Mouse (Mus musculus): Measurements from ENCODE around the gene Gpr83. TPM values are rescaled to one million over a fixed set of nuclear protein-coding genes. Genes with fewer than 3 reads are reported as not detected.

Gpr83 gene
- not detected in 2 replicates for polyA plus RNA-seq (2016; fragmentation: Nextera tagmentation; extraction: Ambion mirVana)

DNA sequence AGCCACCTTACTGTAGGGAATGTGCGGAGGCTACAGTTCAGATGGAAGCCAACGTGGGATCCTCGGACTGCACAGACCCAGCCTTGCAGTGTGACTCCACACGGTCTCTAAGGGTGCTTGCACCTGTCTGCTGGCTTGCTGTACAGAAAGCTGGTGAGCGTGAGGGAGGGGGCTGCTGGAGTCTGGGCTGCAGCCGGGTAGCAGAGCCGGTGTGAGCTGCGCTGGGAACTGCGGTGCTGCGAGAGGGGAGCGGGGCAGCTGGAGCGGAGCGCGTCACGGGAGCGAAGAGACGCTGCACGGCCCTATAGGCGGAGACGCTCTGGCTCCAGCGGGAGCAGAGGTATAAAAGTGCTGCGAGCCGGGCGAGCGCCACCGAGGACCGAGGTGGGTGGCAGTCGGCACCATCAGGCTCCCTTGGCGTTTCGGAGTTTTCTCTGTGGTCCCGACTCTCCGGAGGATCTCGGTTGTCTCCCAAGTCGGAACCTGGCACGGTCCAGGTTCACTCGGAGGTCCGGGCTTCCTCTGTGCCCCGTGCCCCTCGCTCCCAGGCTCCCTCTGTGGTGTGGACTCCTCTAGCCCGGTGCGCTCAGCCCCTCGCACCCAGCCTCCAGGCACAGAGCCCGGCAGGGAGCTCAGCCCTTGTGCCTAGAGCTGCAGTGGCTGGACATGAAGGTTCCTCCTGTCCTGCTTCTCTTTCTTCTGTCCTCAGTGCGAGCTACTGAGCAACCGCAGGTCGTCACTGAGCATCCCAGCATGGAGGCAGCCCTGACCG is at the start of gene Gpr83:
Gene Gpr83 (plus strand): TSS at position 343 of the 772 bp plus-strand sequence.
- H3K36me3 ChIP-seq = no peaks in the 10 kb centered on the region
- peaks cover 86% of the 10 kb centered on the region for H3K27me3 ChIP-seq (ENCODE audit: insufficient read depth, poor library complexity, severe bottlenecking)
- no peaks in the 10 kb centered on the region for H3K9me3 ChIP-seq
- WGBS = 3% methylated on average over 47 of the region's 47 CpGs
- peaks cover 3% of the 10 kb centered on the region; the same call in 1 of the 2 replicates for H3K4me1 ChIP-seq
- H3K27ac ChIP-seq = no peak within 1 kb of the TSS
- H3K4me3 ChIP-seq = peak within 1 kb of the TSS; percentile 60
- DNase-seq (ENCODE audit: low spot score) = peak; percentile 78

DNA sequence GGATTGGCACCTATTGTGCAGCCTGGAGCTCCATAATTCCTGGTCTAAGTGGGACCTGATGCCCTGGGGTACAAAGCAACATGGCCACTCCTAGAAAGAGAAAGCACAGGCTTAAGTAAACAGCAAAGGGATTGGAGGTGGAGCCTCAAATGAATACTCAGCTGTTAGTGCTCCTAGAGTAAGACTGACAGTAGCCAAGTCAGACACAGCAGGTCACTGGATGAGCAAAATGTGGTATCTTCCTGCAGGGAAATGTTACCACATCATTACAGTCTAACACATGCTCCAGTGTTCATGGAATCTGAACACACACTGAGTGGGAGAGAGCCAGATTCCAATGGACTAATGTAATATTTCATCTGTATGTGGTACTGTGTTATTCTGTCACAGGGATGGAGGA is 38.6 kb upstream of the Gpr83 start:
- Histone ChIP-seq H3K27me3 (ENCODE audit: insufficient read depth, poor library complexity, severe bottlenecking) (no peaks in the 10 kb centered on the region), H3K27ac (no peak overlapping the region), H3K4me1 (no peaks in the 10 kb centered on the region), H3K4me3 (no peak overlapping the region), H3K9me3 (no peaks in the 10 kb centered on the region), H3K36me3 (peaks cover 64% of the 10 kb centered on the region)
- DNase-seq (ENCODE audit: low spot score) = no peak

DNA sequence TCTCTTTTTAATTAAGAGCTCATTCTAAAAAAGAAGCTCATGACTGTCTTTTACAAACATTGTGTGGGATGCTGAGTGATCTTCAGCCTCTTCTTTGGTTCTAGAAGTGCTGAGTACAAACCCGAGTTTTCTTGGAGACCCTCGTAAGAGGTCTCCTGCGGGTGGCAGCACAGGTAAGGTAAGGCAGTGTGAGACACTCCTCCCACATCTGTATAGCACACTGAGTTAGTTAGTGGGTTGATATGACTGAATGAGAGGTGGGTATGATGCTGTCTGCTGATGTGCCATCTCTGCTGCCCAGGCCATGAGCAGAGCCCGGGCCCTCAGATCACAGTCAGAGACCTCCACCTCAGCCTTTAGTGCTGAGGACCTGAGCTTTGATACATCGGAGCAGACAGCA is 35.2 kb upstream of the Gpr83 start:
- WGBS = 85% methylated on average over 5 of the region's 5 CpGs
- Histone ChIP-seq H3K36me3 (peaks cover 55% of the 10 kb centered on the region), H3K9me3 (no peaks in the 10 kb centered on the region), H3K4me1 (no peaks in the 10 kb centered on the region), H3K27ac (no peak overlapping the region), H3K4me3 (no peak overlapping the region), H3K27me3 (ENCODE audit: insufficient read depth, poor library complexity, severe bottlenecking) (no peaks in the 10 kb centered on the region)
- DNase-seq (ENCODE audit: low spot score) = no peak

DNA sequence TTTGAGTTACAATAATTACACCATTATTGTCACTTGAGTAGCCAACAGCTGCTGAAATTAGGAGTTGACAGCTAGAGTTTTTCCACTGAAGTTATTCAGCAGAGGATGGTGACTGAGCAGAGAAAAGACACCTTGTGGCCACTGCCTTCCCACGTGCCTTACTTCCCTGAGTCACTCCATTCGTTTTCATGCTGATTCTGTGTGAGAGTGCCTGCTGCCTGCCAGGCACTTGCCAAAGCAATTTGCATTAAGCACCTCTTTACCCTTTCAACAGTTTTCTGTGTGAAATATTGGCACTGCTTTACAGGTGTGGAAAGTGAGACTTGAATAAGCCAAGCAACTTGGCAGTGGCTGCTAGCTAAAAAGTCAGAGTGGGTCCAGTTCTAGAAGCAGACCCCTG is 32.1 kb upstream of the Gpr83 start:
- no peaks in the 10 kb centered on the region for H3K4me1 ChIP-seq
- H3K36me3 ChIP-seq = peaks cover 65% of the 10 kb centered on the region
- no peak overlapping the region for H3K27ac ChIP-seq
- no peak overlapping the region for H3K4me3 ChIP-seq
- no peak for DNase-seq (ENCODE audit: low spot score)
- no peaks in the 10 kb centered on the region for H3K9me3 ChIP-seq
- H3K27me3 ChIP-seq (ENCODE audit: insufficient read depth, poor library complexity, severe bottlenecking) = no peaks in the 10 kb centered on the region
- 69% methylated on average over 2 of the region's 2 CpGs for WGBS

DNA sequence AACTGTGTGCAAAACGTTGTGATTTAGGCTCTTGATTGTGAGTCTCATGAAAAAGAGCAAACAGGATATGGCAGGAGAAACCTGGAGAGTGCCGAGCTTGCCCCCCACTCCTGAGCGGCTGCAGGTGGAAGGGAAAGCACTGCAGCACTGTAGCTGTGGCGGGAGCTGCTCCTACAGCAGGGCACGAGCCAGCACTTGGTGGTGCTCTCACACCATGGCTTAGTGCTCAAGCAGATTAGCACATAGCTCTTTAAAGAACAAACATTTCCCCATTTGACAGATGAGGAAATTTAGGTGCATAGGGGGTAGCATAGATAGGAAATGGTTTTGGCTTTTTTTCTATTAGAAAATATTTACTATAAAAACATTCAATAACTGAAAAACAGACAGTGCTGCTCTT is 28.0 kb upstream of the Gpr83 start:
- no peaks in the 10 kb centered on the region for H3K27me3 ChIP-seq (ENCODE audit: insufficient read depth, poor library complexity, severe bottlenecking)
- 75% methylated on average over 5 of the region's 5 CpGs for WGBS
- H3K9me3 ChIP-seq = no peaks in the 10 kb centered on the region
- DNase-seq (ENCODE audit: low spot score) = no peak
- peaks cover 77% of the 10 kb centered on the region for H3K36me3 ChIP-seq
- no peaks in the 10 kb centered on the region for H3K4me1 ChIP-seq
- no peak overlapping the region for H3K27ac ChIP-seq
- no peak overlapping the region for H3K4me3 ChIP-seq

DNA sequence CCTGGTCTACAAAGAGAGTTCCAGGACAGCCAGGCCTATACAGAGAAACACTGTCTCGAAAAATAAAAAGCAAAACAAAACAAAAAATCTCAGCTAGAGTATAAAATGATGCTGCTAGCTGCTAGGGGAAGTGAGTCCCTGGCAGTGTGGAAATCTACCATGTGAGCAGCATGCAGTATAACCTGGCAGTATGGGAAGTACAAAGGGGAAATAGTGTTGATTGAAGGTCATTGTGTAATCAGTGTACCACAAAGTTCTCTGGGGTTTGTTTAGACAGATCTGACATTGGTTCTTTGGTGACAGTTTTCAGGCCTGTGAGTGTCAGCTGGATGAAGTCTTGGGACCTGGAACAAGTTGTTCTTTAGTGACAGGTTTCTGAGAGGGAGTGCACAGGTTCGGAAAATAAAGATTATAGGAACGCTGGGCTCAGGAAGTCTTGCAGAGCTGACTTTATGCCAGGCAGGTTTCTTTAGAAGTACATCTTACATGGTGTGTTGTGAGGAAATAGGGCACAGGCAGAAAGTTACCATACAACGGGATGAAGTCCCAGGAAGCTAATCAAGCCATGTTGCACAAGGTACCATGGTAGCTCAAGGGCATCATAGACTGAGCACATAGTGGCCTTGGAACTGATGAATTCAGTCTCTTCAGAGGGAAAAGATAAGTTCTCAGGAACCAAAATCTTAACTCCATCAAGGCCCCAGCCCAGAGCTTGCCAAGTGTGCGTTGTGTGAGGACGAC is 24.5 kb upstream of the Gpr83 start:
- H3K27ac ChIP-seq = no peak overlapping the region
- peaks cover 52% of the 10 kb centered on the region for H3K36me3 ChIP-seq
- 88% methylated on average over 6 of the region's 6 CpGs for WGBS
- H3K27me3 ChIP-seq (ENCODE audit: insufficient read depth, poor library complexity, severe bottlenecking) = no peaks in the 10 kb centered on the region
- no peak overlapping the region for H3K4me3 ChIP-seq
- peaks cover 5% of the 10 kb centered on the region; the same call in 1 of the 2 replicates for H3K4me1 ChIP-seq
- DNase-seq (ENCODE audit: low spot score) = no peak
- no peaks in the 10 kb centered on the region for H3K9me3 ChIP-seq

DNA sequence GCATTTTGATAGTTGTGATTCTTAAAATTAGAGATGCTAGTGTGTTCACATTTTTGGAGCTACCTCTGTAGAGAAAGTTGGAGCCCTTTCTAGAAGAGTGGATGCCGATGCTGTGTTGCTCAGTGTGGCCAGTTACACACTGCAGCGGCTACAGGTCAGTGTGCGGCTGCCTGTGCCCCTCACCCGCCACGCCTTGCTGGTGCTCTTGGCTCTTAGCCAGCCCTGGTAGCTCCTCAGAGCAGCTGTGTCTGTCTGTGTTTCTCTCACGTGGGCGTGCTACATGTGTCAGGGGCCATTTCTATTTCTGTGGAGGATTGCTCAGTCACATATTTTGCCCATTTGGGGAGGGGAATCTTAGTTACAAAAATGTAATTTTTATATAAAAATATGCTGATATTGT is 20.5 kb upstream of the Gpr83 start:
- Histone ChIP-seq H3K27me3 (ENCODE audit: insufficient read depth, poor library complexity, severe bottlenecking) (no peaks in the 10 kb centered on the region), H3K4me3 (no peak overlapping the region), H3K27ac (0 out of 2 replicates have a peak overlapping the region, but pooled peaks have one; percentile 3), H3K36me3 (peaks cover 19% of the 10 kb centered on the region), H3K9me3 (no peaks in the 10 kb centered on the region), H3K4me1 (peaks cover 5% of the 10 kb centered on the region; the same call in 1 of the 2 replicates)
- 56% methylated on average over 7 of the region's 7 CpGs for WGBS
- DNase-seq (ENCODE audit: low spot score) = no peak

DNA sequence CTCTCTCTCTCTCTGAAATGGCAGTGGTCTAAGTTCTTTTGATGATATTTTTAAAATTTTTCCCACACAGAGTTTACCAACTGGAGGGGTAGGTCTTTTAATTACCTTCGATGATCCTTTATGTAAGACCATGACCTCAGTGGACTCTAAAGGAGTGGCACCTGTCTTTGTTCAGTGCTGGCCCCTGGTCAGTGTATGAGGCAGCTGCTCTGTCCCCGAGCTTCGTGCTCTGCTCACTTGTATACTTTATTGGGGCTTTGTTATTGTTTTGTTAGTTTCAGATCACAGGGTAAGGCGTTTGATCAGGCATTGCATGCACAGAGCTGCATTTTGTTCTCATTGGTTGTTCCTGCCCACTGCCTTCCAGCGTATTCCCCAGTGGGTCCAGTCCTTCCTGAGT is 20.0 kb upstream of the Gpr83 start:
- no peaks in the 10 kb centered on the region for H3K9me3 ChIP-seq
- H3K4me3 ChIP-seq = no peak overlapping the region
- 92% methylated on average over 5 of the region's 5 CpGs for WGBS
- H3K27me3 ChIP-seq (ENCODE audit: insufficient read depth, poor library complexity, severe bottlenecking) = no peaks in the 10 kb centered on the region
- peaks cover 5% of the 10 kb centered on the region; the same call in 1 of the 2 replicates for H3K4me1 ChIP-seq
- peaks cover 15% of the 10 kb centered on the region for H3K36me3 ChIP-seq
- H3K27ac ChIP-seq = 0 out of 2 replicates have a peak overlapping the region, but pooled peaks have one; percentile 3
- no peak for DNase-seq (ENCODE audit: low spot score)

DNA sequence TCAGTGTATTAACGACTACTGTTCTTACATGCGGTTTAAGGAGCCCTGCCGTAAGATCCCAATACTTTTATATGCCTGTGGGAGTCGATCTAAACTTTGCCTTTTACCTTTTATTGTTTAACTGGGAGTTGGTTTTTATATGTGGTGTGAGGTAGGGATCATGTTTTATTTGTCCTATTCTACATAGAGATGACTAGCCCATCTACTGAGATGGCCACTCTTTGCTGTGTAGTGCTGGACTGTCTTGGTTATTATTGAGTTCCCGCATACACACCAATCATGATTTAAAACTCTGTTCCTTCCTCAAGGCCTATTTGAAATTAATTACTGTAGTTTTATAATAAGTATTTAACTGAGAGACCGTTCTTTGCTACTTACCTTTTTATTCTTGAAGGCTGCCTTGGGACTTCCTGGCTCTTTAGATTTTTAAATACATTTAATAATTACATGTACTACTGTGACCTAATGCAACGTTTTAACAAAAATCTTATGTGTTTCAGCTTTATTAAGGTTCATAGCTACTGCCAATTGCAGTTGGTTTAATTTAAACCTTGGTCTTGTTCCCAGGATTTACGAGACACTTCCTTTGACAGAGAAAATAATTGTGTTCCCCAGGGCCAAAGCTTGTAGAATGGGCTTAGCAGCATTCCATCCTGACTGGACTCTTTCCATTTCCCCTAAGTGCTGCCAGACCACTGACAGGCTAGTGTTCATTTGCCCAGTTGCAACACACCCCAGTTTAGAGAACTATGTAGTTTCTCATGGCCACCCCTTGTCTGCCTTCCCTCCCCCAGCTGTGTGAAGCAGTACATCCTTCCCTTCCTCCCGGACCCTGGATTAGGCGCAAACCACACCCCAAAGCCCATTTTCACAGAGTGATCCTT is 17.9 kb upstream of the Gpr83 start:
- H3K4me3 ChIP-seq = no peak overlapping the region
- H3K4me1 ChIP-seq = peaks cover 5% of the 10 kb centered on the region; the same call in 1 of the 2 replicates
- no peak for DNase-seq (ENCODE audit: low spot score)
- H3K9me3 ChIP-seq = no peaks in the 10 kb centered on the region
- H3K27ac ChIP-seq = no peak overlapping the region
- H3K27me3 ChIP-seq (ENCODE audit: insufficient read depth, poor library complexity, severe bottlenecking) = no peaks in the 10 kb centered on the region
- H3K36me3 ChIP-seq = no peaks in the 10 kb centered on the region
- WGBS = 85% methylated on average over 10 of the region's 10 CpGs

DNA sequence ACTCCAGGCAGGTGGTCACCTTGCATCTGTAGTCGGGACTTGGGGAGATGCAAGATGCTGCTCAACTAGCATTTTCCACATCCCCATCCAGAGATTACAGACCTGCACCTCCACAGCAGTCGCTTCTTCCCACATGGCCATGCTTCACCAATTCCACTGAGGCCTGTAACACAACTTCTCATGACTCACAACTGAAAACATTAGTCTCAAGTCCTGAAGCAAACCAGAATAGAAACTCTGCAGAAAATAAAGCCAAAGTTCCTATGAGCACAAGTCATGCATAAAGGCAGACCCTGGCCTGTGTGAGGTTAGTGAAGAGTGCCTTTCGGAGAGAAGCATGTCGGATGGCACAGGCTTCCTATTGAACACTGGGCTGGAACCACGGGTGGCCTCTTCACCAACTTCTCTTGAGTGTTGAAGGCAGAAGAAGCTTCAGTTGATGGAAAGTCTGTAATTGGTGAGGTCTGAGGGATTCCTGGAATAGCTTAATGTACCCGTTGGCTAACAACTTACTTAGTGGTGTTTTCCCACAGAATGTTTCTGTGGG is 16.6 kb upstream of the Gpr83 start:
- H3K9me3 ChIP-seq = no peaks in the 10 kb centered on the region
- peak; percentile 67 for DNase-seq (ENCODE audit: low spot score)
- no peaks in the 10 kb centered on the region for H3K27me3 ChIP-seq (ENCODE audit: insufficient read depth, poor library complexity, severe bottlenecking)
- no peak overlapping the region for H3K27ac ChIP-seq
- no peaks in the 10 kb centered on the region for H3K36me3 ChIP-seq
- peaks cover 5% of the 10 kb centered on the region; the same call in 1 of the 2 replicates for H3K4me1 ChIP-seq
- H3K4me3 ChIP-seq = no peak overlapping the region
- 87% methylated on average over 6 of the region's 6 CpGs for WGBS

DNA sequence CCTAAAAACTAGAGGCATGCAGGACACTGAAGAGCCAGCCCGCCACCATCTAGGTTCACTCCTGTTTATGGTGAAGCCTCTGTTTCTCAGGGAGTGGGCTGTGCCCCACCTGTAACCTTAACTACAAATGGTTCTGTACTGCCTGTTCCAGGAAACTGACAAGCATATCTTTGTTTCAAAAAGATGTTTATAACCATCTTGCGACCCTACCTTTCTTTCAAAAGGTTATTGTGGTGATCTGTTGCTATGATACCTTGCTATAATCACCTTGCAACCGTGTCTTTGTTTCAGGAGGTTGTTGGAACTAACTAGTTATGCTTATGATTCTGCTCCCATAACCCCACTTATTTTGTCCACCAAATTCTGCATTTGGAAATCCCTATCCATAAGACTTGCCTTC is 16.1 kb upstream of the Gpr83 start:
- Histone ChIP-seq H3K9me3 (no peaks in the 10 kb centered on the region), H3K27me3 (ENCODE audit: insufficient read depth, poor library complexity, severe bottlenecking) (no peaks in the 10 kb centered on the region), H3K27ac (no peak overlapping the region), H3K4me3 (no peak overlapping the region), H3K36me3 (no peaks in the 10 kb centered on the region), H3K4me1 (peaks cover 5% of the 10 kb centered on the region; the same call in 1 of the 2 replicates)
- no peak for DNase-seq (ENCODE audit: low spot score)
- WGBS = 90% methylated on average over 3 of the region's 3 CpGs

DNA sequence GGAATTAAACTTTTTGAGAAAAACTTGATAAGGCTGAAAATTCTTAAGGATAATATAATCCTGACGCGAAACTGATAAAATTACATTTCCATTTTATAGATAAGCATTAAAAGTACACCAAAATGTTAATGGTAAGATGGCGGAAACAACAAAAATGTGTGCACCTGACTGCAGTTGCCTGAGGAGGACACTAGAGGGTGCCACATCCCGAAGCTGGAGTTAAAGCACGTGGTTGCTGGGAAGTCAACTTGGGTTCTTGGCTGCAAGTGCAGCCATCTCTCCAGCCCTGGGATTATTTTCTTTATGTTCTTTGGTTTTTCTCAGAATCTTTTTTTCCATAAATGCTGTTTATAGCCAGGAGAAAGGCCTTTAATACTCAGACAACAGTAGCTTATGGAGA is 13.6 kb upstream of the Gpr83 start:
- Histone ChIP-seq H3K27ac (no peak overlapping the region), H3K9me3 (no peaks in the 10 kb centered on the region), H3K36me3 (no peaks in the 10 kb centered on the region), H3K4me1 (no peaks in the 10 kb centered on the region), H3K4me3 (no peak overlapping the region), H3K27me3 (ENCODE audit: insufficient read depth, poor library complexity, severe bottlenecking) (no peaks in the 10 kb centered on the region)
- WGBS = 38% methylated on average over 5 of the region's 5 CpGs
- DNase-seq (ENCODE audit: low spot score) = no peak

Data from heart, embryonic 10.5 days (tissue).